Mouse (Mus musculus) left cerebral cortex, postnatal 25 days (tissue): ENCODE measurements at regions not wholly inside any gene's neighbourhood (a gene's known extent, or its start where the extent isn't known, plus 50 kb on each side); places are given as distances from the start of the nearest gene placed in this dataset.
A peak's percentile ranks its signal among the peaks of the same experiment; 100 is the strongest.

Source experiments
- DNase-seq, 2 experiments: peaks; one replicate each; pipeline ENCODE4 v3.0.0; 2022; ENCODE audit warnings: low spot score in 2 of 2, mixed read lengths in 1 of 2
- intact Hi-C: fragments of 180-260 bp; cut with DNase I; formaldehyde crosslinking; loops from one replicate; pipeline ENCODE4 v1.15.1; 2025

DNA sequence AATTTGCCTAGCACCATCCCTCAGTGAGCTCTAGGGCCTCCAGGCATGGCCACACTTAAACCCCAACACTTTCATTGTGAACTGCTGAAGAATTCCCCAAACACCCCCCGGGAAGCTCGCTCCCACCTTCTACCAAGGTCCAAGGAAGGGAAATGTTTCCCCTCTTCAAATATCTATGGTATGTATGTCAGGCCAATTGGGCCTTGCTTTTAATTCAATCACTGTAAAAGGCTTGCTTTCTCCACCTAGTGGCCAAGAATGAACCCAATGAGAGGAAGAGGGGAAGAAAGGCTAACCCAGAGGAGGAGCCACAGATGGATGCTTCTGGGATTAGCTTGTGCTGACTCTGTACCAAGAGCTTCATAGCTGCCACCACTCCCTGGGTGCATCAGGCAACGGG, 336.3 kb upstream of the Tgfbr2 start:
- intact Hi-C loops, result loop anchor here (5.0 kb wide), 1 partner anchor 84 kb away; no protein-coding TSS in a partner anchor
- DNase-seq, result peak in 1 of 2 experiments; percentile 31

GRCm38 (mm10) chr9:116507756-116508155, 332.6 kb upstream of the Tgfbr2 start:
- DNase-seq, result no peak
- intact Hi-C loops, result no loop called here

DNA sequence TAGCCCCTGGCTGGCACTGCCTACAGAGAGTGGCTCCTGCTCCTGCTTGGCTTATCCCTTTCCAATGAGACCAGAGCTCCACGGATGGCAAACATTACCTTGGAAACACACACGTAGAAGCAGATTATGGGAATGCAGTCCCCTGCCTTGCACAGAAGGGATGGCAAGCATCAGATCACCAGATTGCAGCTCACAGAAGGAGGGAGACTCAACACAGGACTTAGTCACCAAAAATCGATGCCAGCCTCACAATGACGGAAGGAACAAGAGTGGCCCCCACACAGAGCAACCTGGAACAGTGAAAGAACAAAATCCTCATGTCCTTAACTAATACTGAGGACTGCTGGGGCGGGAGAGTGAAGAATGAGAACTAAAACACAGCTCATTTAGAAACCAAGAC, 327.7 kb upstream of the Tgfbr2 start:
- intact Hi-C loops, result no loop called here
- DNase-seq, result peak; percentile 43 to 73

- intact Hi-C loops, result no loop called here
- no peak for DNase-seq
These were observed 325.8 kb upstream of the Tgfbr2 start for GRCm38 (mm10) chr9:116500951-116501350.

GRCm38 (mm10) chr9:116491227-116491626, 316.1 kb upstream of the Tgfbr2 start:
- intact Hi-C loops, result no loop called here
- no peak for DNase-seq

DNA sequence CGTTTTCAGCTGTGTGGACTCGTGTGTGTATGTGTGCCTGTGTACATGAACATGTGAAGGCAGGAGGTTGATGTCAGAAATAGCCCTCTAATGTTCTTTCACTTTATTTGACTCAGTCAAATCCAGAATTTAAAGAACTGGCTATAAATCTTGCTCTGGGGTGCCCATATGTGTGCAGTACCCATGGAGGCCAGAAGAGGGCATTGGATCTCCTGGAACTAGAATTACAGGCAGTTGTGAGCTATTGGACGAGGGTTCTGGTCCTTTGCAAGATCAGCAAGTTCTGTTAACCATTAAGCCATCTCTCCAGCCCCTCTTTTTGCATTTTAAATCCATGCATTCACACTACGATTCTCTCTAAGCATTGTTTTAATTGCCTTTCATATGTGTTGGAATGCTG, 314.6 kb upstream of the Tgfbr2 start:
- intact Hi-C loops, result no loop called here
- DNase-seq, result peak in 1 of 2 experiments; percentile 38

GRCm38 (mm10) chr9:116489273-116489672, 314.1 kb upstream of the Tgfbr2 start:
- DNase-seq, result peak in 1 of 2 experiments; percentile 56
- intact Hi-C loops, result no loop called here

- DNase-seq, result no peak
These were observed 302.1 kb upstream of the Tgfbr2 start for GRCm38 (mm10) chr9:116477309-116477708.

GRCm38 (mm10) chr9:116475206-116475955, 300.2 kb upstream of the Tgfbr2 start:
- DNase-seq, result no peak
- intact Hi-C loops, result no loop called here

More at GRCm38 (mm10) chr9:116477309-116477708, 302.1 kb upstream of the Tgfbr2 start:
- intact Hi-C loops, result no loop called here

DNA sequence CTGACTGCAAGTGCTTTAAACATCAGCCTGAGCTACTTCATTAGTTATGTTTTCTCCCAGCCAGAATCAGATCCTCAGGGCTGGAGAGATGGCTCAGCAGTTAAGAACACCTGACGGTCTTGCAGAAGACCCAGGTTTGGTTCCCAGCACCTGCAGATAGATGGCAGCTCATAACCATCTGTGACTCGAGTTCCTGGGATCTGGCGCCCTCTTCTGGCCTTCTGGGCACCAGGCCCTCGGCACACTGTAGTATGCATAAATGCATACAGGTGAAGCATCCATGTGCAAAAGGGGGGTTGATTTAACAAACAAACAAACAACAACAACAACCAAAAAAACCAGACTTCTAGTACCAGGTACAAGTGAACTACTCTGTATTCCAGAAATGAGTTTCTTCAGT, 297.7 kb upstream of the Tgfbr2 start:
- intact Hi-C loops, result no loop called here
- DNase-seq, result no peak

GRCm38 (mm10) chr9:116468569-116469250, 293.6 kb upstream of the Tgfbr2 start:
- intact Hi-C loops, result no loop called here
- DNase-seq, result no peak

DNA sequence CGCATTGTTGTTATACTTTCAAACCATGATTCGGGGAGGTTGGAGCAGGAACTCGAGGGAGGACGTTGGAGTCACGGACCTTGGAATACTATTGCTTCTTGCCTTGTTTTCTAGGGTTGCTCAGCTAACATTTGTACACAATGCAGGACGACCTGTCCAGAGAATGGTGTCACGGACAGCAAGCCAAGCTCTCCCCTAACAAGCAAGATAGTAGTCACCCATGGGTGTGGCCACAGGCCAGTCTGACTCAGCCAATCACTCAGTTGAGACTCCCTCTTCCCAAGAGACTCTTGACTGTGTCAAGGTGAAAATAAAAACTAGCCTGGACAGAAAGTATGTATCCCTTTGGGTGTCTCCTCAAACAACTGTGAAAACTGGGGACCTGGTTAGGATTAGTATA, 291.2 kb upstream of the Tgfbr2 start:
- no peak for DNase-seq
- intact Hi-C loops, result no loop called here

- intact Hi-C loops, result no loop called here
- DNase-seq, result no peak
These were observed 289.5 kb upstream of the Tgfbr2 start for GRCm38 (mm10) chr9:116464626-116465025.

DNA sequence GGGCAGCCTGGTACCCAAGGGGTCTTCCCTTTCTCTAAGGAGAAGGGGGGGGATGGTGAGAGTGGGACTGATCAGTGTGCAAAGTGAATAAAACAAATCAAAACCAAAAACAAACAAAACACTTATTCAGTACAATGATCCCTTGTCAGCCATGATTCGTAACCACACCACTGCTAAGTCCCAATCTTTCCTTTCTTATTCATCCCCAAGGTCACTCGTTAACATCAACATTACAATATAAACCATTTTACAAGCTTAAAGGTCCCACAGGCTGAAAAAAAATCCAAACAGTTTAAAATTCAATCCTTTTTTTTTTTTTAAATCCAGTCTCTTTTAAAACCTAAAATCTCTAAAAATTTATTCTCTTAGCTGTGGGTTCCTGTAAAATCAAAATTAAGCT, 287.1 kb upstream of the Tgfbr2 start:
- intact Hi-C loops, result no loop called here
- DNase-seq, result no peak

- DNase-seq, result no peak
- intact Hi-C loops, result no loop called here
These were observed 284.9 kb upstream of the Tgfbr2 start for GRCm38 (mm10) chr9:116460022-116460421.

DNA sequence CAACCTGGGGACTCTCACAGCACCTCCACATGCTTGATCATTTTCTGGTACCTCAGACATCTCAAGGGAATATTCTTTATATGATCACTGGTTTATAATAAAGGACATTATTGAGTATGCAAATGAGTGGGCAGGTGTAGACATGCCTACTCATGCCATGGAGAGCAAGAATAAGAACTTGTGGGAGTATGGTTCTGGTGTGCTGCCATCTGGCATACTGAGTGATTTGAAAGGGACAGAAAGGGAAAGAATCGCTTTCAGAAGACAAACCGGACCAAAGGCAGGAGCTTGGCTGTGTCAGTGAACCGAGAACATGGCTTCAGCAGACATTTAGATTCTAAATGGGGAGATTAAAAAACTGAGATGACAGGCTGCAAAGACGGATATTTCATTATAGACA, 276.9 kb upstream of the Tgfbr2 start:
- intact Hi-C loops, result no loop called here
- DNase-seq, result peak; percentile 47 to 80

DNA sequence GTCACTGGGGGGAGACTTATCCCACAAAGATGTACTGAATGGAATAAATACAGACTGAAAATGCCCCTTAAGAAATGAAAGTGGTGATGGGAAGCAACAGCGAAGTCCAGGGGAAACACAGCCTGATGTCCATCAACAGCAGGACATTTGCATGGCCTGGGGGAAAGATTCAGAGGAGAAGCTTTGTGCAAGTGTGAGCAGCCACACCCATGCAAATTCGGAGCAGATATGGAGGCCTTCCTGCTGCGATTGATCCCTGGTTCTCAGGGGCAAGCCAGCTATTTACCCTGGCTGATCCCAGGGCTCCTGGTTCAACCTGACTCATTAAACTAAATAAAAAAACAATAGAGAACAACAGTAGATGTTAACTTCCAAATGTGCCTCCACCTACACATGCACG, 275.7 kb upstream of the Tgfbr2 start:
- no peak for DNase-seq
- intact Hi-C loops, result no loop called here

- intact Hi-C loops, result no loop called here
- no peak for DNase-seq
These were observed 272.6 kb upstream of the Tgfbr2 start for GRCm38 (mm10) chr9:116447734-116448133.

DNA sequence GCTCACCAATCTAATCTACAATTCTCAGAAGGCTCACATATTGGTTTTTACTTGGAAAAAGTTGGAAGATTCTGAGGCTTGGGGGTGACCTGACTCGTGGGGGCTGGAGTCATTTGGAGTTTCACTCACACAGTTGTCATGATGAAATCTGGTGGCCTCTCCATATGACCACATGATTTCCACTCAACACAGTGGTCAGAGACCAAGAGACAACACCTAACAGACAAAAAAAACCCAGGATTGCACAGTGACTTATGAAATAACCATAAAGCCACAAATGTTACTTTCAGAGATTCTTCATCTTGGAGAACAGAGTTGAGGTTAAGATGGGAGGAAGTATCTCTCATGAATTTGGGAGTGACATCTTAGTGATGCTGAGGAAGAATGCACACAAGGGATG, 263.4 kb upstream of the Tgfbr2 start:
- intact Hi-C loops, result no loop called here
- no peak for DNase-seq

DNA sequence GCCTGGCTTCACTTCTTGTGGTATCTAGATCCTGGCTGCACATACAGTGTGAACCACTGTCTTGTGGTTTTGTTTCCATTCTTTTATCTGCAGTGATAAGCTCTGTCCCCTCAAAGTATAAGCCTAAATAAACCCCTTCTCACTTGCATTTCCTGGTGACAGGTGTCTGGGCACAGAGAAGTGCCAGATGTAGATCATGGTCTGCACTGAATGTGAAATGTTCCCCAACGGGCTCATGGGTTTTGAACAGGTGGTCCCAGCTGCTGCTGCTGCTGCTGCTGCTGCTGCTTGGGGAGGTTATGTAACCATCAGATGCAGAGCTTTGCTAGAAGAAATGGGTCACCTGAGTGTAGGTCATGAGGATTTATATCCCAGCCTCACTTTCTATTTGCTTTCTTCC, 259.3 kb upstream of the Tgfbr2 start:
- intact Hi-C loops, result no loop called here

GRCm38 (mm10) chr9:116429061-116429460, 253.9 kb upstream of the Tgfbr2 start:
- DNase-seq, result no peak
- intact Hi-C loops, result loop anchor here (5.0 to 10.0 kb wide), 2 partner anchors 83 to 1536 kb away; no protein-coding TSS in a partner anchor

More for the DNA sequence above, 259.3 kb upstream of the Tgfbr2 start:
- DNase-seq, result no peak
